Mouse (Mus musculus): Measurements from ENCODE around the gene Otc. TPM values are rescaled to one million over a fixed set of nuclear protein-coding genes. Genes with fewer than 3 reads are reported as not detected.
A peak's percentile ranks its signal among the peaks of the same experiment; 100 is the strongest.

Gene Otc
- not detected for total RNA-seq (2021)
- long read RNA-seq, experiment 1, result 0 reads
- long read RNA-seq, experiment 2, result 0 reads

DNA sequence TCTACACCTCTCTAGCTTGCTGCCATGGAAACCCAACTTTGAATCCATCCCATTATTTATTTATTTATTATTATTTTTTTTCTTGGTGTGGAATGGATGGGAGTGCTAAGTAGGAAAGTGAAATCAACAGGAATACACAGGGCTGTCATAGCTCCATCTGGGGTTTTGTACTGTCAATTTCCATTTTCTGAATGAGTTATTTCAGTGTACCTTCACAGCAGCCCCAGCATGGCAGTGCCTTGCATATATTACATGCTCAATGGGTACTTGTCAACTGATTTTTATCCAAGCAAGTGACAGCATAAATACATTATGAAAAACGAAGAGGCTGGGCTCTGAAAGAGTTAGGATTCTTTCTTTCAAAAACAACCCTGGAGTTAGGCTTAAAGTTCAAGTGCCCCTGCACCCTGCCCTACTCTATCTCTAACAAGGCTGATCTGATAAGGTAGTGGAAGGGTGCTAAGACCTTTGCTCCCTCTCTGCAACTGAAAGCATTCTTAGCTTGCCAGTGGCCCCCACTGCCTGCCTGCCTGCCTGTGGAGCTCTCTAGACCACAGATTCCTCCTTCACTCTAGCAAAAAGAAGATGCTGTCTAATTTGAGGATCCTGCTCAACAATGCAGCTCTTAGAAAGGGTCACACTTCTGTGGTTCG, at the start of gene Otc:
TSS of gene Otc (plus strand) at position 454 of the 653 bp plus-strand sequence.
- DNase-seq (ENCODE audit: low spot score in 2 of 2), result no peak

DNA sequence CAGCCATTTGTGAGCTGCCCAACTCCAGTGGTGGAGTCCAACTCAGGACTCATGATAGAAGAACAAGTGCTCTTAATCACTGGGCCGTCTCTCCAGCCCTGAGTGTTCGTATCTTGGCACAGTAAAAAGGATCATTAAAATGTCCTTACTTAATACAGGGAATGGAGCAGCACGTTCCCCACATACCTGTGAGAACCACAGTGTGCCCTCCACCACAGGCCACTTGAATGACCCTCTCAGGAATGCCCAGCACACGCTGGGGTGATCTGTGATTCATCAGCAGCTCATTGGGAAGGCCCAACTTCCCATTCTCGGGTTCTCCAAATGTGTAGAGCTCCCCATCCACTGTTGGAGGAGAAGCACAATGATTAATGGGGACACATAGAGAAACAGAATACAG, 46.2 kb upstream of the Otc start:
- DNase-seq (ENCODE audit: low spot score in 2 of 2), result no peak

GRCm38 (mm10) chrX:10215972-10216371, 36.1 kb upstream of the Otc start:
- DNase-seq (ENCODE audit: low spot score in 2 of 2), result no peak

DNA sequence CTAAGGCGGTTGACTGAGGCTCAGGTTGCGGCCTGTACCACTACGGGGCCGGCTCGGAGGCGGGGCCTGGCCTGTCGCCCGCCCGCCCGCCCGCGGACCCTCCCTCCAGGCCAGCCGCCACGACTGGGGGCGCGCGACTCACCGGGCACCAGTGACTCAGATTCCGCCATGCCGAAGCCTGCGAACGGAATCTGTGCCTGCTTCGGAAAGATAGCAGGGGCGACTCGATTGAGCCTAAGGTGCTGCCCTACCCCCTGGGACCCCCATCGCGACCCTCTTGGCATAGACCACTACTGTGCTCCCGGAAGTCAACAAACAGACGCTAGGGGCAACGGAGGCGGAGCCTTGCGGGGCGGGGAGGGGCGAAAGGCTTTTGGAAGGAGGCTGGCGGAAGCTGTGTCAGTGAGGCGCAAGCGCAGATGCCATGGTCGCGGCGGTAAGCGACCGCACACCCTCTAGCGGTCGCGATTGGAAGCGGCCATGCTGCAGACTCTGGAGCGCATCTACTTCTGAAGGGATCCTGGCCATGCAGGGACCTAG, 35.6 kb upstream of the Otc start, which contains the start of gene Rpgr:
TSS of gene Rpgr (minus strand) at position 511 of the 540 bp plus-strand sequence.
- DNase-seq (ENCODE audit: low spot score in 2 of 2), result peak; percentile 89 to 91

- no peak for DNase-seq (ENCODE audit: low spot score in 2 of 2)
Observed at GRCm38 (mm10) chrX:10219281-10219680, 32.8 kb upstream of the Otc start.

GRCm38 (mm10) chrX:10233051-10233450, 19.1 kb upstream of the Otc start:
- DNase-seq (ENCODE audit: low spot score in 2 of 2), result peak in 1 of 2 experiments; percentile 42

DNA sequence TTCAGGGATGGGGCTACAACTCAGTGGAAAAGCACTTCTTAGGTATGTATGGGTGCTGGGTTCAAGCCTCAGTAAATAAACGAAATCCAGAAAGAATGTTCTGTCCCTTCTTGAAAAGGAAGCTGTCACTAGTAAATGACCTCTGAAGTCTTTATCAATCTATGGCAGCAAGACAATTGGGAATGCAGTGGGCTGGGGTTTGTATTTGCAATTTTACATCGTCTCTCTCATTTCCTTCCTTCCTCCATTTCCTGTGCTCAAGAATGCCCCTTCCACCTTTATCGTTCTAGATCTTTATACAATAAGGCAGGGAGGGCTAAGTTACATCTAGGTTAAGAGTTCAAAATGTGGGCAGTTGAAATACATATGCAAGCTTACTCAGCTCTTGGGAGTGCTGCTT, 17.5 kb upstream of the Otc start:
- no peak for DNase-seq (ENCODE audit: low spot score in 2 of 2)

DNA sequence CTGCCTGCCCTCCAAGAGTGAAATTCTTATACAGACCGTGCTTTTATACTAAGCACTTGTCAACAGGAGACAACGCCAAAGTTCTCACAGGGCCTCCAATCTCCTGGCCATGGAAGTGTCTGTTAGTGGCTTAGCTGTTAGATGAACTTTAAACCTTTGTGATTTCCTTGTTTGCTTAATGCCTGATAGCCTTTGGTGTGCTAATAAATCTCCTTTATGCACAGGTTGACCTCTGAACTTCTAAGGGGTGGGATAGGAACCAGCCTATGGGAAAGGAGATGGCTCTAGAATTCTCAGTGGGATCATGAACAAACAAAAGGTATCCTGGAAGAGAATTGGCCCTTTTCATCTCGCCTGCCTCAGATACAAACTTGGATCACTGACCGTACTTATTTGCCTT, 12.6 kb upstream of the Otc start:
- no peak for DNase-seq (ENCODE audit: low spot score in 2 of 2)

GRCm38 (mm10) chrX:10243916-10244315, 8.2 kb upstream of the Otc start:
- DNase-seq (ENCODE audit: low spot score in 2 of 2), result no peak

DNA sequence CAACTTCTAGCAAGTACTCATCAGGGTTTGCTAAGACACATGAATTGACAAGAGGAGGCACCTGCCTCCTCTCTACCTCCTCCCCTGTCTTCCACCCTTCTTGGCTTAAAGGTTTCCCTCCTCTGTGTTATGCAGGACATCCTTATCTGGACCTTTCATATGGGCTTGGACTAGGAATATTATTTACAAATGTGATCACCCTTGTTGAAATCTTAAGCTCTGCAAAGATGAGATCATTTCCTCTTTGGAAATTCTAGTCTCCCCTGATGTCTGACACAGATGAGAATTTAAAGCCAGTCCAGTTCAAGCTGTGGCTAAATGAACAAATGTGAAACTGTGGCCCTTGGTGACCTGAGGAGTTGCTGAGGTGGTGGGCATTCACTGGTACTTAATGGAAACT, 748 bp upstream of the Otc start:
- no peak for DNase-seq (ENCODE audit: low spot score in 2 of 2)

DNA sequence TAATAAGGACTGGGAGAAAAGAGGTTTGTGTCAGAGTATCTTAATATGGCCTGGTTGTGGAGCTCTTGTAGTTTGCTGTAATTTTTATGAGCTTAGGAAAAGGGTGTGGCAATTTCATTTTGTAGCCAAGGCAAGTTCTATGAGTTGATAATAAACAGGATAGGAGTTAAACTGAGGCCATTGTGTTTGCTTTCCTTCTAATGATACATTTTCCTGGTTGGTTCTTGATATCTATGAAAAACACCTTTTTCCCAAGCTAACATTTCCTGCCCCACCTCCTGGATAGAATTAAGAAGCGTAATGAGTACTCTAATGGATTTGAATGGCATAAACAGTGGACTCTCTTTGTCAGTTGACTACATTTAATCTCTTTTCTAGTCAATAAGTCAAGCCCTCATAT, 5.7 kb downstream of the Otc start:
- no peak for DNase-seq (ENCODE audit: low spot score in 2 of 2)

- DNase-seq (ENCODE audit: low spot score in 2 of 2), result no peak
Observed at GRCm38 (mm10) chrX:10258260-10258659, 6.2 kb downstream of the Otc start.

DNA sequence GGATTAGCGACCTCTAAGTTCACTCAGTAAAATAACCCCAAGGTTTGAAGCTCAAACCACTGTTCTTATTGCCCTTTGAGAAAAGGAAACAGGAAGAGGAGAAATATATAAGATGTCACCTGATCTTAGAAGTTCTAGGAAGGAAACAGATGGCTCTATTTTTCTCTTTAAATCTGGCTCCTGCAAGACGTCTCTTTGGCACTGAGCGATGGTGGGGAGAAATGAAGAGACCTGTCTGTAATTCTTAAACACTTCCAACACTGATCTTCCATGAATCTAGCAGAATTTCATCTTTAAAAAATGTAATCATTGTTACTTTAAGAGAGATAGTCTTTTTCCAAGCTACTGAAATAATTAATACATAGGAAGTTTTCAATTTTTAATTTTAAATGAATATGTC, 16.2 kb downstream of the Otc start:
- DNase-seq (ENCODE audit: low spot score in 2 of 2), result no peak

- no peak for DNase-seq (ENCODE audit: low spot score in 2 of 2)
Observed at GRCm38 (mm10) chrX:10268761-10269437, 16.8 kb downstream of the Otc start.

DNA sequence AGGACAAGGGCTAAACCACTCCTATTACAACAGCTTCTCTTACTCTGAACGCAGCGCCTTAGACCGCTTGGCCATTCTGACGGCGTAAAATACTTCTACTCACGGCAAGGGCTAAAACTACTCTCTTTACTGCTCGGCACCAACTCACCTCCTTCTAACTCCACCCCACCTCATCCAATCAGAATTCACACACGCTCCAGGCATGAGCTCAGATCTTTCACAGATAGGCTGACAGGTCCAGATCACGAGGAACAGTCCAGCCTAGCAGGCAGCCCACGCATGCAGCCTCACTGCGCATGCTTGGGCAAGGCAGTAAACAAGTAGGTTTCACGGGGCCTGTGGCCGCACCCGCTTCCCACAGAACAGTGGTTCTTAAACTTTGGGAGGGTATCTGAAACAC, 45.2 kb downstream of the Otc start:
- no peak for DNase-seq (ENCODE audit: low spot score in 2 of 2)

DNA sequence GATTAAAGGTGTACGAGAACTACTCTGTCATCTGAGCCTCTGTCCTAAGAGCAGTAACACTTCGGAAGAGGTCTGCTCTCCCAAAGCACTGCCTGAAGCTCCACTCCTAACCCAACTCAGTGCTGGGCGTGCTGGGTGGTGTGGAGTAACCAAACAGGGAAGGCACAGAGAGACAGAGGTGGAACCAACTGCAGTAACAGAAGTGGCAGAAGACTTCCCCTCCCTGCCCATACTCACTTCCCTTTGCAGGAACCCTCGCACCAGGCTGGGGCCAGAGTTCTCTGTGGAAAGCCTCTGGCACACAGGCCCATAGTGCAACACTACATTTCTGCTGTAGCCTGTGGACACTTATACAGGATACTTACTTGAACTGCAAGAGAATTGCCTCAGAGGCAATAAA, 66.1 kb downstream of the Otc start:
- no peak for DNase-seq (ENCODE audit: low spot score in 2 of 2)

DNA sequence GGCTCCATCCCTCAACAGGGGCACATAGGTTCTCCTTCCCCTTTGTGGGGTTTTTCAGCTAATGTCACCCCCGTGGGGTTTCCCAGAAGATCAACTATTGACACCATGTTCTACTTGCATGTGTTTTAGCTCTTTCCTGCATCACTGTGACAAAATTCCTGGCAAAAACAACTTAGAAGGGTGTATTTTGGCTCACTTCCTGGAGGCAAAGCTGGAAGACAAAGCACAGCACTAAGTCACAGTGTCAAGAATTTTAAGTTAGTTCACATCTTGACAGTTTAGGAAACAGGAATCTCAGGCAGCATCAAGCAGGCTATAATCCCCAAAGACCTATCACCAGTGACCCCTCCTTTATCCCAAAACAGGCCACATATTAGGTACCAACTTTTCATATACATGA, 78.1 kb downstream of the Otc start:
- no peak for DNase-seq (ENCODE audit: low spot score in 2 of 2)

- no peak for DNase-seq (ENCODE audit: low spot score in 2 of 2)
Observed at GRCm38 (mm10) chrX:10331749-10332148, 79.6 kb downstream of the Otc start.

DNA sequence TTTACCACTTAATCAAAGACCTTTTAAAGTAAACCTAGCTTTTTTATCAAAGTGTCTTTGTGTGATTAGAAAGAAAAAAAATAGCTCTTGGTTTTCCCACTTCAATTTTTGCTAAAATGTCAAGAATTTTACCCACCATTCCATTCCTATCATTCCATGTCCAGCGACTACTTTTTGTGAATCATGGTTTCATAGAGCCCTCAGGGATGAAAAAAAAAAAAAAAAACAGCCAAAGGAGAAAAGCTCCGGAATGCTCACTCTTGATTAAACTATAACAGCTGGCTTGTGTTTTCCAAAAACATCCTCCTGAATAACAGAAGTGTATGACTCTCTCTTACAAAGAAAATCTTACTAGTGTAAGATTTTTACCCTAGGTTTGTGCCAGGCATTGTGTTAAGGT, 84.7 kb downstream of the Otc start:
- no peak for DNase-seq (ENCODE audit: low spot score in 2 of 2)

GRCm38 (mm10) chrX:10355867-10356266, 103.8 kb downstream of the Otc start:
- no peak for DNase-seq (ENCODE audit: low spot score in 2 of 2)

All from layer of hippocampus, postnatal 14 days (tissue).